Mouse (Mus musculus) T-cell, adult 2 months (primary cell): ENCODE measurements around the gene Pick1.

Experiments used
- DNase-seq: peaks from one replicate; pipeline ENCODE4 v3.0.0; 2022; ENCODE audit warnings: low spot score

The Pick1 gene

GRCm38 (mm10) chr15:79271124-79271746 is 42.3 kb downstream of the Pick1 start:
- peak; percentile 73 for DNase-seq

- no peak for DNase-seq
These were observed 44.0 kb downstream of the Pick1 start for GRCm38 (mm10) chr15:79273020-79273419.

- DNase-seq = no peak
These were observed 48.8 kb downstream of the Pick1 start for GRCm38 (mm10) chr15:79277728-79278127.

- peak; percentile 48 for DNase-seq
These were observed 51.2 kb downstream of the Pick1 start for GRCm38 (mm10) chr15:79280209-79280608.

- no peak for DNase-seq
These were observed 51.9 kb downstream of the Pick1 start for GRCm38 (mm10) chr15:79280850-79281249.

GRCm38 (mm10) chr15:79281389-79281788 is 52.4 kb downstream of the Pick1 start:
- peak; percentile 56 for DNase-seq

GRCm38 (mm10) chr15:79282434-79282833 is 53.5 kb downstream of the Pick1 start:
- DNase-seq = no peak

GRCm38 (mm10) chr15:79283371-79283770 is 54.4 kb downstream of the Pick1 start:
- DNase-seq = no peak

GRCm38 (mm10) chr15:79285399-79285798 is 56.4 kb downstream of the Pick1 start, which contains the start of gene Baiap2l2:
TSS of gene Baiap2l2 (minus strand) at chr15:79285537.
- DNase-seq = no peak

- DNase-seq = no peak
These were observed 57.2 kb downstream of the Pick1 start for GRCm38 (mm10) chr15:79286141-79286540.

- no peak for DNase-seq
These were observed 58.1 kb downstream of the Pick1 start for GRCm38 (mm10) chr15:79287091-79287490.

GRCm38 (mm10) chr15:79288387-79288786 is 59.4 kb downstream of the Pick1 start:
- DNase-seq = no peak

- no peak for DNase-seq
These were observed 60.5 kb downstream of the Pick1 start for GRCm38 (mm10) chr15:79289441-79289840.

GRCm38 (mm10) chr15:79290340-79290739 is 61.4 kb downstream of the Pick1 start:
- DNase-seq = no peak

GRCm38 (mm10) chr15:79292779-79293178 is 63.8 kb downstream of the Pick1 start:
- DNase-seq = no peak

GRCm38 (mm10) chr15:79298553-79298952 is 69.6 kb downstream of the Pick1 start:
- no peak for DNase-seq
